Comparison of ENCODE assay signal across 8 mouse cellular contexts in genomic region chr5:143315514-143315888, GRCm38 (mm10). TPM values are rescaled to one million over a fixed set of nuclear protein-coding genes. Genes with fewer than 3 reads are reported as not detected.
DNase-seq lines count a peak whose midpoint lies in the region; ATAC-seq and TF ChIP-seq lines count a peak whose summit lies in the region.

No protein-coding gene starts in this region.

- H3K4me3 ChIP-seq in heart, embryonic 12.5 days = peak overlapping the region; percentile 89
- peak overlapping the region; percentile 93; the same call in 1 of the 2 replicates for H3K4me3 ChIP-seq in G1E (ENCODE audit: low read depth, low read length)
- H3K4me3 ChIP-seq in hindbrain, embryonic 12.5 days = peak overlapping the region; percentile 93
- H3K4me3 ChIP-seq in midbrain, embryonic 10.5 days = peak overlapping the region; percentile 88
- H3K4me3 ChIP-seq in cerebellum, adult 2 months (replicated peaks; ENCODE audit: insufficient read depth, low read depth, low read length) = no peak overlapping the region

- H3K4me2 ChIP-seq in heart, embryonic 12.5 days = peak overlapping the region; percentile 90
- H3K4me2 ChIP-seq in hindbrain, embryonic 12.5 days (replicated peaks) = peak overlapping the region; percentile 63

- peaks cover 74% of the 10 kb centered on the region for H3K36me3 ChIP-seq in heart, embryonic 12.5 days
- H3K36me3 ChIP-seq in G1E (replicated peaks) = peaks cover 88% of the 10 kb centered on the region
- peaks cover 73% of the 10 kb centered on the region for H3K36me3 ChIP-seq in hindbrain, embryonic 12.5 days
- peaks cover 80% of the 10 kb centered on the region for H3K36me3 ChIP-seq in midbrain, embryonic 10.5 days

- no peak for TF ChIP-seq POLR2A in cerebellum, adult 2 months (IDR thresholded peaks at IDR 0.05; ENCODE audit: borderline replicate concordance, insufficient read depth, low read length)

- peak overlapping the region; percentile 96 for H3K9ac ChIP-seq in heart, embryonic 12.5 days
- peak overlapping the region; percentile 93; the same call in 1 of the 2 replicates for H3K9ac ChIP-seq in hindbrain, embryonic 12.5 days

- no peaks in the 10 kb centered on the region for H3K9me3 ChIP-seq in heart, embryonic 12.5 days (replicated peaks)
- no peaks in the 10 kb centered on the region for H3K9me3 ChIP-seq in G1E (replicated peaks)
- H3K9me3 ChIP-seq in hindbrain, embryonic 12.5 days (replicated peaks) = no peaks in the 10 kb centered on the region
- H3K9me3 ChIP-seq in midbrain, embryonic 10.5 days (replicated peaks) = no peaks in the 10 kb centered on the region

- no peak for TF ChIP-seq CTCF in G1E (IDR thresholded peaks at IDR 0.05; ENCODE audit: low read depth, low read length)
- no peak for TF ChIP-seq CTCF in cerebellum, adult 2 months (IDR thresholded peaks at IDR 0.05; ENCODE audit: borderline replicate concordance, insufficient read depth, low read depth, low read length)

- ATAC-seq in heart, embryonic 12.5 days (ENCODE audit: insufficient number of reproducible peaks, low FRiP score) = peak; percentile 18; the same call in 1 of the 2 replicates
- no peak for ATAC-seq in G1E (ENCODE audit: extremely low read depth, insufficient number of reproducible peaks, low FRiP score, poor library complexity, severe bottlenecking)
- peak; percentile 41 for ATAC-seq in hindbrain, embryonic 12.5 days (ENCODE audit: low FRiP score)

- no peak for DNase-seq in heart, adult 8-10 months (ENCODE audit: low spot score)
- DNase-seq in G1E (ENCODE audit: low spot score) = no peak
- no peak for DNase-seq in midbrain, embryonic 10.5 days (ENCODE audit: low spot score)
- DNase-seq in cerebellum, adult 2 months = no peak
- DNase-seq in thymus, postnatal 0 days (ENCODE audit: low spot score) = no peak
- DNase-seq in left cerebral cortex, postnatal 4 days = no peak

- intact Hi-C loops in left cerebral cortex, postnatal 4 days (cut with DNase I) = no loop called here

- H3K27ac ChIP-seq in heart, embryonic 12.5 days (ENCODE audit: poor library complexity, severe bottlenecking) = no peak overlapping the region
- no peak overlapping the region for H3K27ac ChIP-seq in hindbrain, embryonic 12.5 days
- H3K27ac ChIP-seq in midbrain, embryonic 10.5 days (replicated peaks) = peak overlapping the region; percentile 99
- no peak overlapping the region for H3K27ac ChIP-seq in cerebellum, adult 2 months (ENCODE audit: insufficient read depth, low read length)

- H3K27me3 ChIP-seq in heart, embryonic 12.5 days (replicated peaks) = no peaks in the 10 kb centered on the region
- H3K27me3 ChIP-seq in G1E (ENCODE audit: insufficient read depth, low read length) = no peaks in the 10 kb centered on the region
- 0 out of 2 replicates have a peak, but pooled peaks cover 2% of the 10 kb centered on the region for H3K27me3 ChIP-seq in hindbrain, embryonic 12.5 days
- no peaks in the 10 kb centered on the region for H3K27me3 ChIP-seq in midbrain, embryonic 10.5 days (ENCODE audit: low read depth, poor library complexity, severe bottlenecking)
- no peaks in the 10 kb centered on the region for H3K27me3 ChIP-seq in cerebellum, adult 2 months (ENCODE audit: control insufficient read depth, insufficient read depth, low read length)

- WGBS in heart, embryonic 12.5 days = 17% methylated on average over 8 of the region's 8 CpGs
- 11% methylated on average over 8 of the region's 8 CpGs for WGBS in hindbrain, embryonic 12.5 days
- 13% methylated on average over 8 of the region's 8 CpGs for WGBS in midbrain, embryonic 10.5 days
- WGBS in cerebellum, adult 2 months = 17% methylated on average over 8 of the region's 8 CpGs

- peaks cover 18% of the 10 kb centered on the region for H3K4me1 ChIP-seq in heart, embryonic 12.5 days (replicated peaks)
- H3K4me1 ChIP-seq in G1E (ENCODE audit: insufficient read depth, low read depth, low read length) = peaks cover 51% of the 10 kb centered on the region
- H3K4me1 ChIP-seq in hindbrain, embryonic 12.5 days = peaks cover 22% of the 10 kb centered on the region
- peaks cover 29% of the 10 kb centered on the region for H3K4me1 ChIP-seq in midbrain, embryonic 10.5 days
- peaks cover 9% of the 10 kb centered on the region; the same call in 1 of the 2 replicates for H3K4me1 ChIP-seq in cerebellum, adult 2 months (ENCODE audit: control insufficient read depth, insufficient read depth, low read length)

RNA-seq across cellular contexts. Expression of gene E130309D02Rik, which starts 0.3 kb away (rescaled TPM):
- 26.9 and 27.6 TPM in 2 replicates for polyA plus RNA-seq in heart, embryonic 12.5 days (2016; fragmentation: Nextera tagmentation; extraction: Ambion mirVana)
- total RNA-seq in heart, adult 8-10 months (2022) = 10 to 100 TPM; 13.4 to 20.7 (median 16.7) TPM
- total RNA-seq in G1E (2014; fragmentation: Nextera tagmentation) (75.0 and 91.2 TPM in 2 replicates), G1E (2017) (18.0 and 19.4 TPM in 2 replicates)
- 134 and 163 TPM in 2 replicates for polyA plus RNA-seq in G1E (2012)
- polyA plus RNA-seq in hindbrain, embryonic 12.5 days (2016; fragmentation: Nextera tagmentation; extraction: Ambion mirVana) = 48.0 and 55.2 TPM in 2 replicates
- 59.2 and 61.7 TPM in 2 replicates for polyA plus RNA-seq in midbrain, embryonic 10.5 days (2016; fragmentation: Nextera tagmentation; extraction: Ambion mirVana)
- polyA plus RNA-seq in cerebellum, adult 2 months (2012; rRNA removed) = 17.0 and 17.8 TPM in 2 replicates
- 43.4 and 47.8 TPM in 2 replicates for polyA plus RNA-seq in thymus, postnatal 0 days (2015; fragmentation: Nextera tagmentation; extraction: Ambion mirVana)
- 10 to 100 TPM; 26.0 to 29.9 TPM for total RNA-seq in left cerebral cortex, postnatal 4 days (2021)

RNA-seq across cellular contexts. Expression of gene Zdhhc4, which starts 13.6 kb away (rescaled TPM):
- polyA plus RNA-seq in heart, embryonic 12.5 days (2016; fragmentation: Nextera tagmentation; extraction: Ambion mirVana) = 51.9 and 56.5 TPM in 2 replicates
- 10 to 100 TPM; 21.0 to 32.2 (median 28.6) TPM for total RNA-seq in heart, adult 8-10 months (2022)
- total RNA-seq in G1E (2014; fragmentation: Nextera tagmentation) (53.5 and 75.9 TPM in 2 replicates), G1E (2017) (45.6 and 45.8 TPM in 2 replicates)
- 47.5 and 68.7 TPM in 2 replicates for polyA plus RNA-seq in G1E (2012)
- 75.3 and 79.6 TPM in 2 replicates for polyA plus RNA-seq in hindbrain, embryonic 12.5 days (2016; fragmentation: Nextera tagmentation; extraction: Ambion mirVana)
- 64.8 and 72.9 TPM in 2 replicates for polyA plus RNA-seq in midbrain, embryonic 10.5 days (2016; fragmentation: Nextera tagmentation; extraction: Ambion mirVana)
- 68.3 and 69.7 TPM in 2 replicates for polyA plus RNA-seq in cerebellum, adult 2 months (2012; rRNA removed)
- polyA plus RNA-seq in thymus, postnatal 0 days (2015; fragmentation: Nextera tagmentation; extraction: Ambion mirVana) = 88.6 and 97.2 TPM in 2 replicates
- total RNA-seq in left cerebral cortex, postnatal 4 days (2021) = 10 to 100 TPM; 37.9 to 44.8 TPM

RNA-seq across cellular contexts. Expression of gene Zfp853, which starts 22.1 kb away (rescaled TPM):
- polyA plus RNA-seq in heart, embryonic 12.5 days (2016; fragmentation: Nextera tagmentation; extraction: Ambion mirVana) = 0.09 TPM in 1 of 2 replicates, not detected in the other
- under 1 TPM in 1 of 4 experiments, not detected in 3; 0.12 TPM for total RNA-seq in heart, adult 8-10 months (2022)
- total RNA-seq in G1E (2014; fragmentation: Nextera tagmentation) (0.63 TPM in 1 of 2 replicates, not detected in the other), G1E (2017) (0.06 and 0.11 TPM in 2 replicates)
- polyA plus RNA-seq in G1E (2012) = 0.03 and 0.10 TPM in 2 replicates
- polyA plus RNA-seq in hindbrain, embryonic 12.5 days (2016; fragmentation: Nextera tagmentation; extraction: Ambion mirVana) = not detected in 2 replicates
- not detected in 2 replicates for polyA plus RNA-seq in midbrain, embryonic 10.5 days (2016; fragmentation: Nextera tagmentation; extraction: Ambion mirVana)
- polyA plus RNA-seq in cerebellum, adult 2 months (2012; rRNA removed) = 2.0 TPM in 2 replicates
- polyA plus RNA-seq in thymus, postnatal 0 days (2015; fragmentation: Nextera tagmentation; extraction: Ambion mirVana) = 0.04 and 0.08 TPM in 2 replicates
- 10 to 100 TPM in 1 of 2 experiments, 1 to 10 TPM in 1; 8.5 to 10.1 TPM for total RNA-seq in left cerebral cortex, postnatal 4 days (2021)

RNA-seq across cellular contexts. Expression of gene Grid2ip, which starts 41.6 kb away (rescaled TPM):
- polyA plus RNA-seq in heart, embryonic 12.5 days (2016; fragmentation: Nextera tagmentation; extraction: Ambion mirVana) = 0.14 and 0.51 TPM in 2 replicates
- total RNA-seq in heart, adult 8-10 months (2022) = not detected
- total RNA-seq in G1E (2014; fragmentation: Nextera tagmentation) (not detected in 2 replicates), G1E (2017) (0.05 TPM in 1 of 2 replicates, not detected in the other)
- 0.02 TPM in 1 of 2 replicates, not detected in the other for polyA plus RNA-seq in G1E (2012)
- polyA plus RNA-seq in hindbrain, embryonic 12.5 days (2016; fragmentation: Nextera tagmentation; extraction: Ambion mirVana) = 0.08 and 0.95 TPM in 2 replicates
- polyA plus RNA-seq in midbrain, embryonic 10.5 days (2016; fragmentation: Nextera tagmentation; extraction: Ambion mirVana) = 0.05 and 0.14 TPM in 2 replicates
- polyA plus RNA-seq in cerebellum, adult 2 months (2012; rRNA removed) = 38.5 and 52.1 TPM in 2 replicates
- polyA plus RNA-seq in thymus, postnatal 0 days (2015; fragmentation: Nextera tagmentation; extraction: Ambion mirVana) = 0.05 TPM in 1 of 2 replicates, not detected in the other
- 1 to 10 TPM; 3.7 to 4.1 TPM for total RNA-seq in left cerebral cortex, postnatal 4 days (2021)

RNA-seq across cellular contexts. Expression of gene Zfp316, which starts 45.7 kb away (rescaled TPM):
- 4.6 and 4.9 TPM in 2 replicates for polyA plus RNA-seq in heart, embryonic 12.5 days (2016; fragmentation: Nextera tagmentation; extraction: Ambion mirVana)
- total RNA-seq in heart, adult 8-10 months (2022) = 1 to 10 TPM; 5.1 to 6.4 (median 5.5) TPM
- 2.4 and 3.6 TPM in 2 replicates for total RNA-seq in G1E (2014; fragmentation: Nextera tagmentation)
- 3.4 and 3.7 TPM in 2 replicates for total RNA-seq in G1E (2017)
- polyA plus RNA-seq in G1E (2012) = 8.2 and 9.6 TPM in 2 replicates
- polyA plus RNA-seq in hindbrain, embryonic 12.5 days (2016; fragmentation: Nextera tagmentation; extraction: Ambion mirVana) = 16.9 and 18.6 TPM in 2 replicates
- 4.2 and 5.2 TPM in 2 replicates for polyA plus RNA-seq in midbrain, embryonic 10.5 days (2016; fragmentation: Nextera tagmentation; extraction: Ambion mirVana)
- 14.1 and 14.7 TPM in 2 replicates for polyA plus RNA-seq in cerebellum, adult 2 months (2012; rRNA removed)
- polyA plus RNA-seq in thymus, postnatal 0 days (2015; fragmentation: Nextera tagmentation; extraction: Ambion mirVana) = 0.75 and 0.78 TPM in 2 replicates
- total RNA-seq in left cerebral cortex, postnatal 4 days (2021) = 10 to 100 TPM; 29.5 to 30.2 TPM
